Comparison of ENCODE assay signal across 23 mouse cellular contexts in the genomic region with DNA sequence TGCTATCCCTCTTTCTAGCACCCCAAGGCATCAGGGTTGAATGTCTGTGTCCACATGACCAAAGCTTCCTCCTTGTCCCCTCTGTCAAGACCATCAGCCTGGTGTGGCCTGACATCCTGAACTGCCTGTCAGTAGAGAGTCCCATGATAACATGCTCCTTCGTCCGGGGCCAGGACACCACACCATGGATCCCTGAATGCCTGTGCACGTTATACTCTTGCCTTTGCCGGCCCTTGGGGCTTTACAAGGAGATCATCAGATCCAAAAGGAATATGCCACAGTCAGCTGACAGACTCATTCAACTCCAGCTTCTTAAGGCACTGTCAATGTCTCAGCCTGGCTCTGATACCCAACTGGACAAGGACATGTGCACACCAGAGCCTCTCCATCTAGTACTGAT.
"Had no signal": no experiment of that assay in that cellular context is flagged by ENCODE, and none has a peak within 500 bp of the region (broad histone marks: within the 10 kb centered on the region; RNA-seq: fewer than 3 reads in every experiment).

No protein-coding gene starts in this region.

- H3K27me3 ChIP-seq: hindbrain, embryonic 15.5 days; kidney, embryonic 15.5 days; limb, embryonic 13.5 days; limb, embryonic 15.5 days; liver, embryonic 12.5 days had no signal

- H3K4me3 ChIP-seq: heart, embryonic 13.5 days; heart, embryonic 15.5 days; hindbrain, embryonic 15.5 days; kidney, embryonic 15.5 days; limb, embryonic 13.5 days; limb, embryonic 15.5 days; liver, embryonic 12.5 days had no signal

- ATAC-seq: intestine, embryonic 16.5 days; liver, embryonic 12.5 days had no signal

- H3K9me3 ChIP-seq: heart, embryonic 13.5 days; heart, embryonic 15.5 days; hindbrain, embryonic 15.5 days; kidney, embryonic 15.5 days; limb, embryonic 13.5 days; limb, embryonic 15.5 days had no signal

- H3K27ac ChIP-seq: heart, embryonic 13.5 days; heart, embryonic 15.5 days; kidney, embryonic 15.5 days; kidney, postnatal 0 days; limb, embryonic 13.5 days; limb, embryonic 15.5 days; liver, embryonic 12.5 days; liver, embryonic 14.5 days had no signal

- H3K9ac ChIP-seq: heart, embryonic 13.5 days; heart, embryonic 15.5 days; hindbrain, embryonic 15.5 days; kidney, embryonic 15.5 days; limb, embryonic 13.5 days; limb, embryonic 15.5 days; liver, embryonic 12.5 days; liver, embryonic 14.5 days had no signal

- H3K4me1 ChIP-seq: heart, embryonic 13.5 days; heart, embryonic 15.5 days; limb, embryonic 13.5 days; limb, embryonic 15.5 days; liver, embryonic 12.5 days had no signal

- H3K4me2 ChIP-seq: heart, embryonic 13.5 days; heart, embryonic 15.5 days; hindbrain, embryonic 15.5 days; kidney, embryonic 15.5 days; limb, embryonic 13.5 days; limb, embryonic 15.5 days; liver, embryonic 12.5 days had no signal

- DNase-seq: gastrocnemius, postnatal 14 days; gastrocnemius, postnatal 36 days; heart, adult 18-20 months; heart, postnatal 14 days; heart, postnatal 36 days; kidney, adult 11 months; kidney, adult 2 months; kidney, adult 9 months; kidney, postnatal 14 days; kidney, postnatal 36 days; layer of hippocampus, adult 9-11 months; layer of hippocampus, postnatal 36 days; left cerebral cortex, postnatal 4 days had no signal

- H3K36me3 ChIP-seq: heart, embryonic 13.5 days; heart, embryonic 15.5 days; hindbrain, embryonic 15.5 days; kidney, embryonic 15.5 days; limb, embryonic 13.5 days; limb, embryonic 15.5 days; liver, embryonic 12.5 days had no signal
